Mouse (Mus musculus) lung, embryonic 14.5 days (tissue): ENCODE results near the gene Stau1. TPM values are rescaled to one million over a fixed set of nuclear protein-coding genes. Genes with fewer than 3 reads are reported as not detected.

Source experiments
- ATAC-seq: fragments of 200-750 bp; cut with Nextera tagmentation; 2 replicates; pipeline ENCODE4 v1.8.0; 2017; ENCODE audit warnings: mild to moderate bottlenecking, moderate TSS enrichment, moderate library complexity; ENCODE audit not compliant: insufficient read depth
- DNase-seq: peaks from one replicate; pipeline ENCODE4 v3.0.0-alpha.2; 2015
- H3K27ac ChIP-seq: fragments of 300-500 bp; sonication (generic); 2 replicates; pipeline ENCODE4 v1.5.1; 2014; ENCODE audit warnings: low read depth, mild to moderate bottlenecking, moderate library complexity
- H3K27me3 ChIP-seq: fragments of 300-500 bp; sonication (generic); 2 replicates; pipeline ENCODE4 v1.6.1; 2014; ENCODE audit warnings: low read length, control low read depth; ENCODE audit not compliant: insufficient read depth
- H3K36me3 ChIP-seq: fragments of 300-500 bp; sonication (generic); 2 replicates; pipeline ENCODE4 v1.6.1; 2014; ENCODE audit warnings: control low read depth; ENCODE audit not compliant: insufficient read depth
- H3K4me1 ChIP-seq: fragments of 300-500 bp; sonication (generic); 2 replicates; pipeline ENCODE4 v1.6.1; 2014; ENCODE audit warnings: antibody characterized with exemption, control low read depth; ENCODE audit not compliant: insufficient read depth
- H3K4me2 ChIP-seq: fragments of 300-500 bp; sonication (generic); 2 replicates; pipeline ENCODE4 v1.6.1; 2014; ENCODE audit warnings: mild to moderate bottlenecking
- H3K4me3 ChIP-seq: fragments of 300-500 bp; sonication (generic); 2 replicates; pipeline ENCODE4 v1.5.1; 2014; ENCODE audit warnings: low read depth, low read length
- H3K9ac ChIP-seq: fragments of 300-500 bp; sonication (generic); 2 replicates; pipeline ENCODE4 v1.6.1; 2014
- H3K9me3 ChIP-seq: fragments of 300-500 bp; sonication (generic); 2 replicates; pipeline ENCODE4 v1.6.1; 2016; ENCODE audit warnings: low read depth, low read length, control low read depth
- CTCF ChIP-seq: IDR thresholded peaks from 2 replicates; pipeline ENCODE4 v1.5.1; 2016; ENCODE audit warnings: antibody characterized with exemption, low read depth
- WGBS: fragments of 180-500 bp; shearing (Covaris S2); extraction: QIAGEN DNeasy Blood & Tissue Kit; methylation state at CpG from one replicate; pipeline ENCODE4 v1.1.7; 2014; 5-methylcytosine and 5-hydroxymethylcytosine counted together
- polyA plus RNA-seq: library from polyadenylated mRNA; unstranded; fragments of >200 nt; fragmentation: Nextera tagmentation; extraction: Ambion mirVana; gene quantifications from 2 replicates; pipeline ENCODE4 v1.2.1, GENCODE M21; 2014

Gene Stau1
- polyA plus RNA-seq, 1 experiment from 2014 or later = 84.8 TPM

GRCm38 (mm10) chr2:166923971-166924370 is 72.1 kb downstream of the Stau1 start:
- TF ChIP-seq CTCF = no peak
- no peak overlapping the region for H3K27ac ChIP-seq

GRCm38 (mm10) chr2:166910536-166910935 is 85.6 kb downstream of the Stau1 start:
- Histone ChIP-seq H3K27me3 (no peaks in the 10 kb centered on the region), H3K36me3 (peaks cover 17% of the 10 kb centered on the region), H3K9me3 (no peaks in the 10 kb centered on the region), H3K4me1 (peaks cover 5% of the 10 kb centered on the region; the same call in 1 of the 2 replicates), H3K27ac (no peak overlapping the region), H3K4me3 (no peak overlapping the region), H3K9ac (no peak overlapping the region), H3K4me2 (no peak overlapping the region)
- ATAC-seq (no peak), DNase-seq (no peak)
- TF ChIP-seq CTCF = no peak
- WGBS = 84% methylated on average over 8 of the region's 8 CpGs

More at GRCm38 (mm10) chr2:166923971-166924370, 72.1 kb downstream of the Stau1 start:
- H3K9me3 ChIP-seq = no peaks in the 10 kb centered on the region
- H3K9ac ChIP-seq = no peak overlapping the region
- no peaks in the 10 kb centered on the region for H3K27me3 ChIP-seq
- H3K36me3 ChIP-seq = peaks cover 89% of the 10 kb centered on the region
- 89% methylated on average over 2 of the region's 2 CpGs for WGBS
- no peak overlapping the region for H3K4me2 ChIP-seq
- ATAC-seq = no peak
- no peaks in the 10 kb centered on the region for H3K4me1 ChIP-seq
- no peak for DNase-seq
- no peak overlapping the region for H3K4me3 ChIP-seq

GRCm38 (mm10) chr2:166909729-166910128 is 86.4 kb downstream of the Stau1 start:
- H3K27ac ChIP-seq = no peak overlapping the region
- 93% methylated on average over 3 of the region's 3 CpGs for WGBS
- TF ChIP-seq CTCF = no peak

GRCm38 (mm10) chr2:166906523-166907182 is 89.4 kb downstream of the Stau1 start:
- peak overlapping the region; percentile 91 for H3K4me2 ChIP-seq
- no peak for TF ChIP-seq CTCF
- peaks cover 12% of the 10 kb centered on the region for H3K36me3 ChIP-seq
- no peaks in the 10 kb centered on the region for H3K27me3 ChIP-seq
- H3K4me1 ChIP-seq = peaks cover 5% of the 10 kb centered on the region; the same call in 1 of the 2 replicates
- under 1% methylated on average over 28 of the region's 28 CpGs for WGBS
- H3K27ac ChIP-seq = peak overlapping the region; percentile 99
- no peaks in the 10 kb centered on the region for H3K9me3 ChIP-seq
- ATAC-seq = peak; percentile 42; the same call in 1 of the 2 replicates
- H3K4me3 ChIP-seq = peak overlapping the region; percentile 70
- H3K9ac ChIP-seq = peak overlapping the region; percentile 93
- peak; percentile 19 for DNase-seq

More at GRCm38 (mm10) chr2:166909729-166910128, 86.4 kb downstream of the Stau1 start:
- peaks cover 13% of the 10 kb centered on the region for H3K36me3 ChIP-seq
- peaks cover 5% of the 10 kb centered on the region; the same call in 1 of the 2 replicates for H3K4me1 ChIP-seq
- ATAC-seq (no peak), DNase-seq (no peak)
- H3K27me3 ChIP-seq = no peaks in the 10 kb centered on the region
- no peak overlapping the region for H3K4me3 ChIP-seq
- H3K9me3 ChIP-seq = no peaks in the 10 kb centered on the region
- H3K4me2 ChIP-seq = no peak overlapping the region
- H3K9ac ChIP-seq = no peak overlapping the region

GRCm38 (mm10) chr2:166905711-166906522 is 90.2 kb downstream of the Stau1 start, which contains the start of gene Cse1l:
Cse1l (plus strand) TSS chr2:166906040.
- Histone ChIP-seq H3K9ac (peak within 1 kb of the TSS; percentile 93), H3K27me3 (no peaks in the 10 kb centered on the region), H3K4me2 (peak within 1 kb of the TSS; percentile 91), H3K27ac (peak within 1 kb of the TSS; percentile 99), H3K36me3 (peaks cover 12% of the 10 kb centered on the region), H3K9me3 (no peaks in the 10 kb centered on the region), H3K4me3 (peak within 1 kb of the TSS; percentile 70), H3K4me1 (peaks cover 5% of the 10 kb centered on the region; the same call in 1 of the 2 replicates)
- ATAC-seq = peak; percentile 98
- under 1% methylated on average over 79 of the region's 80 CpGs for WGBS
- peak; percentile 100 for DNase-seq
- TF ChIP-seq CTCF = no peak

GRCm38 (mm10) chr2:166903719-166904282 is 92.3 kb downstream of the Stau1 start:
- WGBS = 93% methylated on average over 6 of the region's 6 CpGs
- Histone ChIP-seq H3K4me3 (no peak overlapping the region), H3K4me1 (peaks cover 5% of the 10 kb centered on the region; the same call in 1 of the 2 replicates), H3K27me3 (no peaks in the 10 kb centered on the region), H3K27ac (no peak overlapping the region), H3K9ac (no peak overlapping the region), H3K36me3 (peaks cover 4% of the 10 kb centered on the region; the same call in 1 of the 2 replicates), H3K9me3 (no peaks in the 10 kb centered on the region), H3K4me2 (no peak overlapping the region)
- no peak for DNase-seq
- no peak for ATAC-seq
- peak; percentile 18; the same call in 1 of the 2 replicates for TF ChIP-seq CTCF
